Mouse (Mus musculus): ENCODE data around the gene Agmo.

GRCm38 (mm10) chr12:37268636-37269152 is 27.3 kb downstream of the Agmo start:
- TF ChIP-seq POLR2A (IDR thresholded peaks at IDR 0.05; ENCODE audit: borderline replicate concordance, low read depth, low read length) (no peak), CTCF (IDR thresholded peaks at IDR 0.05; ENCODE audit: low read depth, low read length) (no peak)

Measured in bone marrow macrophage, adult 2 months (primary cell).